Mouse (Mus musculus) bone marrow, adult 2 months (tissue): ENCODE data around the gene Eppin. TPM values are rescaled to one million over a fixed set of nuclear protein-coding genes. Genes with fewer than 3 reads are reported as not detected.
"Not testable (repeated sequence)": the region's sequence is repeated elsewhere in the genome, so short reads cannot be mapped to it uniquely, and the experiment has no call there.

Experiments used
- H3K27ac ChIP-seq: fragments of 200-500 bp; 2 replicates; pipeline ENCODE4 v1.5.1; 2012; ENCODE audit warnings: low read depth, mild to moderate bottlenecking, control low read depth, inconsistent platforms, low read length; ENCODE audit not compliant: control insufficient read depth, poor library complexity, insufficient read depth
- H3K4me1 ChIP-seq: fragments of 200-500 bp; 2 replicates; pipeline ENCODE4 v1.6.1; 2011; ENCODE audit warnings: low read length; ENCODE audit not compliant: control insufficient read depth, insufficient read depth
- H3K4me3 ChIP-seq: fragments of 200-500 bp; replicated peaks from 2 replicates; pipeline ENCODE3; 2011; ENCODE audit warnings: mild to moderate bottlenecking, low read depth, low read length, control low read depth; ENCODE audit not compliant: control insufficient read depth
- CTCF ChIP-seq: fragments of 200-500 bp; IDR thresholded peaks from 2 replicates; pipeline ENCODE4 v1.5.1; 2011; ENCODE audit warnings: low read length, control low read depth; ENCODE audit not compliant: control insufficient read depth, insufficient read depth
- POLR2A ChIP-seq: fragments of 200-500 bp; IDR thresholded peaks from 2 replicates; pipeline ENCODE4 v1.6.1; 2011; ENCODE audit warnings: low read depth, mild to moderate bottlenecking, control low read depth, low read length, borderline replicate concordance; ENCODE audit not compliant: control insufficient read depth
- WGBS: fragments of 180-500 bp; shearing (Covaris S2); methylation state at CpG from one replicate; pipeline ENCODE4 v1.1.7; 2018; 5-methylcytosine and 5-hydroxymethylcytosine counted together
- polyA plus RNA-seq: library from polyadenylated mRNA; stranded (reverse); fragments of >200 nt; gene quantifications from 2 replicates; pipeline ENCODE4 v1.2.4, GENCODE M21; 2011; ENCODE audit warnings: low replicate concordance; ENCODE audit not compliant: missing spikeins, insufficient read depth, insufficient read length

The Eppin gene
- polyA plus RNA-seq: not detected in 2 replicates

- Histone ChIP-seq H3K4me1 (no peaks in the 10 kb centered on the region), H3K27ac (no peak within 1 kb of the TSS), H3K4me3 (no peak within 1 kb of the TSS)
- WGBS: 67% methylated on average over 4 of the region's 4 CpGs
- TF ChIP-seq CTCF: no peak
- TF ChIP-seq POLR2A: no peak
Observed at GRCm38 (mm10) chr2:164593494-164593893, at the start of gene Eppin. Eppin (minus strand) TSS chr2:164593594.

GRCm38 (mm10) chr2:164641881-164642673 is 48.7 kb upstream of the Eppin start:
- Histone ChIP-seq H3K27ac (no peak overlapping the region), H3K4me1 (peaks cover 2% of the 10 kb centered on the region; the same call in 1 of the 2 replicates), H3K4me3 (no peak overlapping the region)
- TF ChIP-seq CTCF: no peak
- TF ChIP-seq POLR2A: no peak
- 82% methylated on average over 13 of the region's 13 CpGs for WGBS

GRCm38 (mm10) chr2:164641129-164641528 is 47.7 kb upstream of the Eppin start:
- 10% methylated on average over 7 of the region's 7 CpGs for WGBS
- H3K4me1 ChIP-seq: peaks cover 2% of the 10 kb centered on the region; the same call in 1 of the 2 replicates
- TF ChIP-seq POLR2A (no peak), CTCF (no peak)
- H3K4me3 ChIP-seq: no peak overlapping the region
- peak overlapping the region; percentile 74 for H3K27ac ChIP-seq

- Histone ChIP-seq H3K27ac (no peak within 1 kb of the TSS), H3K4me3 (no peak within 1 kb of the TSS), H3K4me1 (peaks cover 2% of the 10 kb centered on the region; the same call in 1 of the 2 replicates)
- TF ChIP-seq CTCF: no peak
- no peak for TF ChIP-seq POLR2A
- 79% methylated on average over 3 of the region's 3 CpGs for WGBS
Observed at GRCm38 (mm10) chr2:164638696-164639095, 45.3 kb upstream of the Eppin start, which contains the start of gene Wfdc16. Wfdc16 (minus strand) TSS chr2:164638796.

- no peak overlapping the region for H3K4me3 ChIP-seq
- 80% methylated on average over 9 of the region's 9 CpGs for WGBS
- peaks cover 2% of the 10 kb centered on the region; the same call in 1 of the 2 replicates for H3K4me1 ChIP-seq
- no peak overlapping the region for H3K27ac ChIP-seq
- TF ChIP-seq POLR2A (no peak), CTCF (no peak; the same call in 1 of the 2 replicates)
Observed at GRCm38 (mm10) chr2:164635266-164635665, 41.9 kb upstream of the Eppin start.

- H3K27ac ChIP-seq: no peak overlapping the region
- TF ChIP-seq POLR2A (no peak), CTCF (no peak)
- no peaks in the 10 kb centered on the region for H3K4me1 ChIP-seq
- H3K4me3 ChIP-seq: no peak overlapping the region
- 62% methylated on average over 4 of the region's 4 CpGs for WGBS
Observed at GRCm38 (mm10) chr2:164621775-164622174, 28.4 kb upstream of the Eppin start.

GRCm38 (mm10) chr2:164619050-164619449 is 25.7 kb upstream of the Eppin start:
- 77% methylated on average over 5 of the region's 5 CpGs for WGBS
- no peak for TF ChIP-seq POLR2A
- TF ChIP-seq CTCF: no peak

GRCm38 (mm10) chr2:164615386-164615785 is 22.0 kb upstream of the Eppin start:
- no peak overlapping the region for H3K27ac ChIP-seq
- 83% methylated on average over 3 of the region's 3 CpGs for WGBS
- no peak overlapping the region for H3K4me3 ChIP-seq
- no peaks in the 10 kb centered on the region for H3K4me1 ChIP-seq
- no peak for TF ChIP-seq POLR2A

More at GRCm38 (mm10) chr2:164619050-164619449, 25.7 kb upstream of the Eppin start:
- H3K4me1 ChIP-seq: no peaks in the 10 kb centered on the region
- H3K27ac ChIP-seq: no peak overlapping the region
- H3K4me3 ChIP-seq: no peak overlapping the region

- H3K27ac ChIP-seq, H3K4me1 ChIP-seq, H3K4me3 ChIP-seq: not testable (repeated sequence)
- 62% methylated on average over 8 of the region's 8 CpGs for WGBS
Observed at GRCm38 (mm10) chr2:164613471-164613870, 20.1 kb upstream of the Eppin start, which contains the start of the genes Wfdc6b and Wfdc8. Wfdc6b (plus strand) TSS chr2:164613522. Wfdc8 (minus strand) TSS chr2:164613626.
